Mouse (Mus musculus) right cerebral cortex, adult 18-20 months (tissue): Measurements from ENCODE around the gene Ttc39d.
A peak's percentile ranks its signal among the peaks of the same experiment; 100 is the strongest.
"Not testable (repeated sequence)": the region's sequence is repeated elsewhere in the genome, so short reads cannot be mapped to it uniquely, and the experiment has no call there.

Experiments
- DNase-seq: peaks from one replicate; pipeline ENCODE4 v3.0.0; 2022; ENCODE audit warnings: mixed read lengths

The Ttc39d gene

DNA sequence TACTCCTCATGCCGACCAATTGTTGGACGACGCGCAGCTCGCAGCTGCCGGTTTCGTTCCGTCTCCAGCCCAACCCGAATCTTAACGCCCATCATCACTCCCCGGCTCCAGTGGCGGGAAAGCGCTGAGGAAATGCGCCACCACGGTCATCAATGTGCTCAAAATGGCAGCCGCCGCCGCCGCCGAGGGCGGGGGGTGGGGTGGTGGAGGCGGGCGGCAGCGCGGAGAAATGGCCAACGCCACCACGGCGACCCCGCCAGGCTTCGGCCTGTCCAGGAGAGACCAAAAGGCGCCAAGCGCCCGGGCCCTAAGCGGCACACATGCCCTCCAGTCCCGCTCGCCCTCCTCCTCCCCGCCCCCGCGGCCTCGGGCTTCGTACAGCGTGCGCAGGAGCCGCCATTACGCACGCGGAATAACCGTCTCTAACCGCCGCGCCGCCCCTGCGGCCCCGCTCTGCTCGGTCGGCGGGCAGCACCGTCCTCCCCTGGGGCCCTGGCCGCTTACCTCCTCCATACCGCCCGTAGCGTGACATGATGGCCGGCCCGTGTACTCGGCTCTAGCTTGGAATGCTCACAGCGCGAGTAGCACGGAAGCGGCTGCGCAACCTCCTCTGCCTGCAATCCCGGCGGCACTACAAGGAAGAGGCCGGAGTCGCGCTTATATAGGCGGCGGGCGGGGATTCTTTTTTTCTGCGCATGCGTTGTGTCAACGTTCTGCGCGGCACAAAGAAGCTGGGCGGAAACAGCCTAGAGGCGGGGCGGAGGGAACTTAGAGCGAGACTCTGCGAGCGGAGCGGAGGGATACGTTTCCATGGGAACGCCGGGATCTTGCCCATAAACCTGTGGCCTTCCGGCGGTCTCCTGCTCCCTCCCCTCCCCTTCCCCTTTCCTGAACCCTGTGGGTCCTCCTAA, at the start of gene Ttc39d, which contains the start of gene Srsf7:
Gene Ttc39d, plus strand, starts transcription at position 790 of the 911 bp plus-strand sequence.
Gene Srsf7, minus strand, starts transcription at position 637 of the 911 bp plus-strand sequence.
- DNase-seq: peak; percentile 98

DNA sequence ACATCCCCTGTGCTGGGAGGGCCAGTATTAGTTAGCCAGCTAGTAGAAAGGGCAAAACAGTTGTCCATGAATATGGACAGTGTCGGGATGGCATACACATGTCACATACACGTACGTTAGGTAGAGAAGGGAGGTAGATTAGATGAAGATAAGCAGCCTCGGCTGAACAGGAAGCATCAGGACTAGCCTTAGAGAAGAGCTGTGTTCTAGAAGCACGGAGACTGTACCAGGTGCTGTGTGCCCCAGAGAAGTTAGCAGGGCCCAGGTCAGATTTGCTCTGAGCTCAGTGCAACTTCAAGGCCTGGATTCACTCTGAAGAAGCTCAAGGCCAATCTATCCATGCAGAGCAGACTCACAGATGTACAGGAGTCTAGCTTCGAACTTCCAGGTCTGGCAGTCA, 49.8 kb upstream of the Ttc39d start:
- no peak for DNase-seq

DNA sequence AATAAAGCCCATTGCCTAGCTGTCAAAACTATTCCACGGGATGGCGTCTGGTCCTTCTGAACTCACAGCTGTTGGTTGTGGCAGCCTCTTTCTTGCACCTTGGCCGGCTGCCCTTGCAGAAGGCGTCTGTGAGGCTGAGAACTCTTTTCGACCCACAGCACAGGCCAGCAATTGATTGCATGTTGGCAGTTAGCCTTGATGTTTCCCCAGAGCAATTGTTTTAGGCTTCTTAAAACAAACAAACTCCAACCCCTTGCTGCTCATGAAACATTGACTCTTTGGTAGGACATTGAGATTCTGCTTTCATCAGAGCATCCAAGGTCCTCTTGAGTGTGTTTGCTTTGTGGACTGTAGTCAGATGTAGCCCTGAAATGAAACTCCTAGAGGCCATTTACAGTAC, 46.8 kb upstream of the Ttc39d start:
- DNase-seq: peak; percentile 68

DNA sequence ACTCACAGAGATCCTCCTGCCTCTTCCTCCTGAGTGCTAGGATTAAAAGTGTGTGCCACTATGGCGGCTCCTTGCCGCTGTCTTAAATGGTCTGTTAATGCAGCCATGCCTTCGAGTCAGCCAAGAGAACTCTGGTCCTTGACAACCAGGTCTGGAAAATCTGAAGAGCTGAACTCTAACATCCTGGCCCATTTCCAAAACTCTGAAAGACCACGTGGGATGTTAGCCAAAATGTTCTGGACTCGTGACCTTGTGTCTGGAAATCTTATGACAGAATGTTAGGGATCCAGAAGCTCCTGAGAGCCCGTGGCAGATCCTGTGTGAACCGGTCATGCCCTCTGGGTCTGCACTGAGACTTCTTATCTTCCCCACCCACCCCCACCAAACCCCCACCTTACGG, 43.3 kb upstream of the Ttc39d start:
- no peak for DNase-seq

DNA sequence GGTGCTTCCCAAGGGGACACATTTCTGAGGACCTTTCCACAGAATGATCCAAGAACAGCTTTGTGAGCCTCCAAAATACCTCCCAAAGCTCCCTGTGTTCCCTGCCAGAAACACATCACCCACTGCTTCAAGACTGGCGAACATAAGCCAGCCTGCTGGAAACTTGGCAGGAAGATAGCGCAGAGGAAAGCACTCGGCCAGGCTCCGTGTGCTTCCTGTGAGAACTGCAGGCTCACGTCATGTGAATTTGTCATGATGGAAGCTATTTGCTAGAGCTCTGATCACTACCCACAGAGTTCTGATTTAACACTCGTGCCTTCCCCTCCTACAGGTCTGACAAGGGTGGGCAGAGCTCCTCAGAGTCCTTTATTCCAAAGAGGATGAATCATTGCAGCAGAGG, 41.5 kb upstream of the Ttc39d start:
- DNase-seq: peak; percentile 91

DNA sequence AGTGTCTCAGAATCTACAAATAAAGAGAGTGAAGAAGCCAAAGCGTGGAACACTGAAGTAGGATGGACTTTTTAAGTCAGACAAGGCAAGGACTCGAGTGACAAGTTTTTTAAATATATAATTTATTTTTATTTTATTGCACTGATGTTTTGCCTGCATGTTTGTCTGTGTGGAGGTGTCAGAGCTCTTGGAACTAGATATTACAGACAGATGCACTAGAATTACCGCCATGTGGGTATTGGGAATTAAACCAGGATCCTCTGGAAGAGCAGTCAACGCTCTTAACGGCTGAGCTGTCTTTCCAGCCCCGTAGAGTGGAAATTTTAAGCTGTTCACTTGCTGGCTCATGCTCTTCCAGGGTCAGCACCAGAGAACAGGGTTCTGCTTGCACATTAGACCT, 40.9 kb upstream of the Ttc39d start:
- DNase-seq: peak; percentile 31

DNA sequence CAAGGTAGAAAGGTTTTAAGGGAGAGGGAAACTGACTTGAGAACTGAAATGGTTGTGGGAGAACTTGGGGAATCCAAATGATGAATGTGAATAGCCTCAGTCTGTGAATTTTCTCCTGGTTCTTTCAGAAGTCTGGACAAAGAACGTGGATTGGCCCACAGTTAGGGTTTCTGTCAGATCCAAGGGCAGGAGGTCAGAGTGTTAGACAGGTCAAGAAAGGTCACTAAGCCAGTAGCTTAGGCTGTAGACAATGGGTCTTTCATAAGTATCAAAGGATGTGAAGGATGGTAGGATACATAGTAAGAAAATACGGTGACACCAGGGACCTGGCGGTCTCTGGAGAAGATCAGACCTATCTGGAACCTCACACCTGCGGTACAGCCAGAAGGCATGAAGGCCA, 39.8 kb upstream of the Ttc39d start:
- no peak for DNase-seq

DNA sequence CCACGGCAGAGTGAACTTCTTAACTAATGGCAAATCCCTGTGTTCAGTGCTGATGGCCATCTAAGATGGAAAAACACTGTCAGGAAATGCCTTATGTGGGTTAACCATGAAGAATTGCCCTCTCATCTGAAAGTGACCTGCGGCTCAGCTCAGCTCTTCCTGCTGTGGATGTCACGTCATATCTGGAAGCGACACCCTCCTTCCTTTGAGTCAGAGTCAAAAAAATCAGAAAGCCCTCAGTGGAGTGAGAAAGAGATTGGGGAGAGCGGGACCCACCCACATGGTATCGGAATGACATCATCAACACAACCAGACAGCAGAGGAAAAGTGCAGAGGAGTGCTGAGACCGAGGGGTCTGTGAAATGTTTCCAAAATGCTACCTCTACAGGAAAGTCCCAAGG, 39.4 kb upstream of the Ttc39d start:
- peak; percentile 68 for DNase-seq

DNA sequence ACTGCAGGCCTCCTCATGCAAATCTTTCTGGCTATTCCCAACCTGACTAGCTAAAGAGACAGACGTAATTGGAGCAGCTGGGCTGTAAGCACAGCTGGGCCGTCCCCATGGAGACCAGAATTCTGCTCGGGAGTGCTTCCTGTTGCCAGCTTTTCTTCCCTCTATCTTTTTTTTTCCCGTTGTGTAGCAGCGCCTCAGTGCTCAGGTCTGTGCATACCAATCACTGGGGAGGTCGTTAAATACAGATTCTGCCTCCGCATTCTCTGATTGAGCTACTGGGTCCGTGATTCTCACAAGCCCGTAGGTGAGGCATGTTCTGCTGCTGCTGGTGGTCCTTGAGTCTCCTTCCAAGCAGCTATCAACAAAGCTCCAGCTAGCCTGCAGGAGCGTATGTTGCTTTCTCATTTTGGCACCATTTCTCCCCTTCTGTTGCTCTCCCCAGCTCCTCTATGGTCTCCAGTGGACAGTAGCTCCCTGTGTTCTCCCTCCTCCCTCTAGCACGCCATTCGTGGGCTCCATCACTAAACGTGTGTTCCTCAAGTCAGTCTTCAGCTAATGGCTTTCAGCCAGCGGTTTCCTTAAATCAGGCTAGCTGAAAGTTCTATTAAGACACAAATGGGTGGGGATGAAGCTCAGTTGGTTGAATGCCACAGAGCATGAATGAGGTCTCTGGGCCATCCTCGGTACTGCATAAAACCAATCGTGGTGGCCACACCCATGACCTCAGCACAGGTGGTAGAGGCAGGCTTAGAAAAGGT, 38.7 kb upstream of the Ttc39d start:
- DNase-seq: peak; percentile 79

DNA sequence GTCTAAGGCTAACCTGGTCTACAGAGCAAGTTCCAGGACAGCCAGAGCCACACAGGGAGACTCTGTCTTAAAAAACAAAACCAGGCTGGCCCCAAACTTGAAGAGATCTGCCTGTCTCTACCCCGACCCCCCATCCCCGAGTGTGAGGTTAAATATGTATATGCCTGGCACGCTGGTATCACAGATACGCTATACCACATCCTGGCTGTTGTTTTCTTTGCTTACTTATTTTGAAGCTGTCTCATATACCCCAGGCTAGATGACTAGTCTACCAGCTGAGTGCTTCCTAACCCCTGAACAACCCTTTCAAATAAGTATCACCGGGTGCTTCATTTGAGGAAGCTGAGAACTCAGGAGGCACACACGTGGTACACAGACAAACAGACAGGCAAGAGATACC, 37.5 kb upstream of the Ttc39d start:
- DNase-seq: no peak

DNA sequence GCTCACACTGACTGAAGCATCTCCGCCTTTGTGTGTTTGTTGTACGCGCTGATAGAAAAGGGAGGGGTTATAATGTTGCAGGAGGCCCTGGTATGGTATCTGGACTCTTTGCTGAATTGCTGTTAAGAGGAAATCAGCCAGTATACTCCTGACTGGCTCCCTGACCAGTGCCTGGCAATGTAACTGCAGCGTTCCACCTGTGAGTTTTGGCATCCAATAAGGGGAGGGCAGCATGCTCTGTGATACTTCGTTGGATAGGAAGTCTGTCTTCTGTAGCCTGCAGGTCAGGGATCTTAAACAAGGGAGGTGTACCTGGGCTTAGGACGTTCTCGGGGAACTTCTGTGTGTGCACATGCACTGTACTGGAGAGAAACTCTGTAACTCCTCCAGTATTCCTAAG, 36.3 kb upstream of the Ttc39d start:
- no peak for DNase-seq

DNA sequence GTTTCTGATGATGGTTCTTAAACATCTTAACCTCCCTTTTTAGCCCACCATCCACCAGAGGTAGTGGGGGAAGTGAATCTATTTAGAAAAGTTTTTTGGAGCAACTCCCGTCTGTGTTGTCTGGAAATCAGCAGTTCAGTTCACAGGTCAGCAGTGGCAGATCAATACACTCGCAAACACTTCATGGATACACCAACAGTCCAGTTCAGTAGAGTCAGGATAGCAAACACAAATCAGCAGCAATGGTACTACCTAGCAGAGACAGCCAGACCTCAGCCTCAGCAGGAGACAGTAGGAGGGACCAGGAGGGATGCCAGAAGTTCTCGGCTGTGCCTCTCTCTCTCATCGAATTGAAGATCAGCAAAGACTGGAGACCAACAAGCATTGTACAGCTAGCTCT, 35.3 kb upstream of the Ttc39d start:
- DNase-seq: no peak

DNA sequence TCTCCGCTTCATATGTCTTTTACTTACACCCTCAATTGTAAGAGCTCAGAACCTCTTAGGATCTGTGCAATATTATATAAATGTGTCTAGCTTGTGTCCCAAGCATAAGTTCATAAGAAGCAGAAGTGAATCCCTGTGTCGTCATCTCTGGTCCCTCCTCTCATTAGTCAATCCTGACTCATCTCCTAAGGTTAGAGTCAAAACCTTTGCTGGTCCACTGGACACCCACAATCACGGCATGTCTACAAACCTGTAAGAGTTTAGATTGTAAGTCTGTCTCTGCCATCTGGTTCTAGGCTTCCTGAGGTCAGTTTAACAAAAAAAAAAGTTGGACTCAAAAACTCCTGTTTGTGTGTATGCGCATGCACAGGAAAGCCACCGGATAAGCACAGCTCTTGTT, 34.5 kb upstream of the Ttc39d start:
- DNase-seq: no peak

DNA sequence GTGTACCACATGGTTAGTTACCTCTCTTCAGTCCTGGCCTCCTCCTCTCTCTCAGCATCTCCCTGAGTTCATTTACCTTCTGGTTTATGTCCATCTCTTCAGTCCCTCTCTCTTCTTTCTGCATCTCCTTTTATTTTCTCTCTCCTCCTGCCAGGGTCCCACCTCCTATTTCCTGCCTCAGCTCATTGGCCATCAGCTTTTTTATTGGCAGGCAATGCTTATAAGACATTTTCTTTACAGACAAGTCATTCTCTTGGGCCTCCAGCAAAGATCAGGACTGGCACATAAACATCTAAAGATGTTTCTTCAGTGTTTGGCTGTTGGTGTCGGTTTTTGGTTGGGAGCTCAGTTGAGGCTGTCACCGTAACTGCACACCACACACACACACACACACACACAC, 33.6 kb upstream of the Ttc39d start:
- DNase-seq: no peak

DNA sequence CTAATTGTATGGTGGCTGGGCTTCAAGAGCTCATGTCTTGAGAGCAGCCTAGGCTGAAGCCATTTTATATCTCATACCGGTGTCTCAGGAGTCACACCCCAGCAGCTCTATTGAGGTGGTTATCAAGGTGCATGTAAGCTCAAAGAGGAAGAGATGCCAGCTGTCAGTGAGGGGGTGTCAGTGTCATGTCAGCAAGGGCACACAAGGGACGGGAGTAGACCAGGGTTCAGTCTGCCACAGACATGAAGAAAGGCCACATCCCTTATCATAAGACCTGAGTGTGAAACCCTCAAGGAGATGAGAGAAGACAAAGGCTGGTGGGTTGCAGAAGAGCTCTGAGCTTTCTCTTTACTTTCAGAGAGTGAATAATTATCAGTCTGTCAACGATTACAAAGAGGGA, 33.1 kb upstream of the Ttc39d start:
- DNase-seq: no peak

DNA sequence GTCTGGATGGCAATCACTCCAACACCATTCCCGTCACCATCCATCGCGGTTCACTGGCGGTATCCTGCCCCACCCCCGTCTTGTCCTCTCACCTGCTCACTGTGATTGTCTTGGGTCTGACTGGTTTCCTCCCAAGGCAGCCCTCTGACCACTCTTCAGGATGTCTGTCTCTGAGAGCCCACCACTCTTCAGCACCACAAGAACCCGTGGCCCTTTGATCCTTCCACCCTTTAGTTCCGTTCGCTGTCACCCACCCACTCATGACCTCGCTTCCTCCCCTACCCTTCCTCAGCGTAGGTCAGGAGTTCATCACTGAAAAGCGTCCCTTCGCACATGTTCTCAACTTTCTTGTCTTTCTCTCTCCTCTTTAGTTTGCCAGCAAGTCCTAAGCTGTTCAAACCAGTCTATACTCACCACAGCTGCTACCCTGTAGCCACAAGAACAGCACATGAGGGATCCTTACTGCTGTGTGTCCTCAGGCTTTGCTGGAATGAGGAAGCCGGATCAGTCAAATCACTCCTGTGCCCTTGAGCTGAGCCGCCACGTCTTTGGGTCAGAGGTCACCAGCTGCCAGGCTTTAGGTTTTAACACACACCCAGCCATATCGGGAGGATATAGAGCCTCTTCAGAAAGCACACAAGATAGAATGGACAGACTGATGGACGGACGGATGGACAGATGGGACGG, 32.4 kb upstream of the Ttc39d start:
- DNase-seq: no peak

DNA sequence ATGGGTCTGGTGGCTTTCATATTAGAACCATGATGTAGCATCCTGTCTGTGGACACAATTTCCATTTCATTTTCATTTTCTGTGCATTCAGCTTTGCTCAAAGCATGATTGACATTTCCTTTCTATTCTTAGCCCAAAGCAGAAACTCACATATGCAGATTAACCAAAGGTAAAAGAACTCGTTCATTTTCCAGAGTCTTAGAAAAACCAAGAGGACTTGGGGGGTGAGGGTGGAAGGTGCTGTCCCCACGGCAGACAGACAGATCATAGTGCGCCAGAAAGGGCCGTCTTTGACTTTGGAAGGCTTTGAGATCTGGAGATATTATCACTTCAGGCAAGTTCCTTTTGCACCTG, 31.9 kb upstream of the Ttc39d start:
- DNase-seq: no peak

DNA sequence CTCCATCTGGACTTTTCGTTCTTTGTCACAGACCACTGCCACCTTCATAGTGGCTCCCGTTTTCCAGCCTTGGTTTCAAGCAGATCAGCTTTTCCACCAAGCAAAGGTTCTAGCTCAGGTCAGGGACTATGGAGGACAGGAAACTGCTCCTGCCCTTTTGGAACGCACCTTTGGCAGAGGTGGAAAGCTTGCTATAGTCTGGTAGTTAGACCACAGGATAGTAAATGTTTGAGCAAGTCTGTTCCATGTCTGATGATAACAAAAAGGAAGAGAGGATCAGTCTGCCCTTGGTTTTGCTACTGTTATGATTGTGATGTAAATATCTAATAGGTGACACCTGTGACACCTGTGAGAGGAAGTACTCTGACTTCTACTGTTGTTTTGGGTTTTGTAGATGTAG, 31.3 kb upstream of the Ttc39d start:
- no peak for DNase-seq

DNA sequence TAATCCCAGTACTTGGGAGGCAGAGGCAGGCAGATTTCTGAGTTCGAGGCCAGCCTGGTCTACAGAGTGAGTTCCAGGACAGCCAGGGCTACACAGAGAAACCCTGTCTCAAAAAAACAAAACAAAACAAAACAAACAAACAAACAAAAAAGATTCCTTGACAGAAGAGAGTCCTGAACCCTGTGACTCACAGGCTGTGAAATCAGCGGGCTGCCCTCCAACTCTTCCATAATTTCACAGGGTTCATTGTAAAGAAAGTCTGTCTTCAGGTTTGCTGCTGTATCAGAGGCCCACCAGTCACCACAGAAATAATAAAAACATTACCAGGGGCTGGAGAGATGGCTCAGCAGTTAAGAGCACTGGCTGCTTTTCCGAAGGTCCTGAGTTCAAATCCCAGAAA, 28.4 kb upstream of the Ttc39d start:
- not testable (repeated sequence) for DNase-seq

DNA sequence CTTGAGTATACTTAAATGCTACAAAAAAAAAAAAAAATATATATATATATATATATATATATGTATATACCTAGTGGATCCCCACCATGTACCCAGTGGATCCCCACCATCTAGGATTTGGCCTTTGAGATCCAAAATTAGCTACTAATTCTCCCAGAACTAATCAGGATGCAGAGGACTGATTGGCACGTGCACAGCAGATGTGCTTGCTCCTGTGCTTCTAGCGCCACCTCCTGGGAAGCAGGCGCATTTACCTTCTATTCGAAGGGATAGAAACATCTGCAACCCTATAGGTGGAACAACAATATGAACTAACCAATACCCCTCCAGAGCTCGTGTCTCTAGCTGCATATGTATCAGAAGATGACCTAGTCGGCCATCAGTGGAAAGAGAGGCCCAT, 27.3 kb upstream of the Ttc39d start:
- peak; percentile 73 for DNase-seq

DNA sequence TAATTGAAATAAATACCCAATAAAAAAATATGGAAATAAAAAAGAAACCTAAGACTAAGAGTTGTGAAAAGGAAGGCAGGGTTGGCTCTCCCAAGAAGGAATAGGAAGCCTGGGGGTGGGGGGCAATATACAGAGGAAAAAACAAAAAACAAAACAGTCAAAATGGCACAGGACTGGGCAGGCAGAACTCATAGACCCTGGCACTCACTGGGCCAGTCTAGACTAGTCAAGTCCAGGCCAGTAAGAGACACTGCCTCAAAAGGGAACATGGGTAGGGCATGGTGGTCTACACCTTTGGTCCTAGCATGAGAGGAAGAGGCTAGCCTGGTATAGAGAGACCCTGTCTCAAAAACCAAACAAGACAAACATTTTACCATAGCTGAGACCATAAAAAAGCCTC, 26.8 kb upstream of the Ttc39d start:
- no peak for DNase-seq

DNA sequence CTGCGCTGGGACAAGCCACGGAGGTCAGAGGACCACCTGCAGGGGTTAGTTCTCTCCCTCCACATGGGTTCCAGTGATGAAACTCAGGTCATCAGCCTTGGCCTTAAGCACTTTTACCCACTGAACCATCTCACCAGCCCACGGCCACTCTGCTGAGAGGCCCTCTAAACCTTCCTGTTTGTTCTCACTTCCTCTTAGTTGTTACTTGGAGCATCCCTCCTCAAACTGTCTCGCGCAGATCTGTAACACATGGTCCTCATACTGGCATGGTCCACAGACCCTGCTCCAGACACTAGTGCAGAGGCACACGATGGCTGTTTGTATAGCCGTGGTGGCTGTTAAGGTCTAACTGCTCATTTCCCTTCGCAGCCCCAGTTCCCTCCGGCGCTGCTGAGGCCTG, 23.6 kb upstream of the Ttc39d start:
- no peak for DNase-seq

DNA sequence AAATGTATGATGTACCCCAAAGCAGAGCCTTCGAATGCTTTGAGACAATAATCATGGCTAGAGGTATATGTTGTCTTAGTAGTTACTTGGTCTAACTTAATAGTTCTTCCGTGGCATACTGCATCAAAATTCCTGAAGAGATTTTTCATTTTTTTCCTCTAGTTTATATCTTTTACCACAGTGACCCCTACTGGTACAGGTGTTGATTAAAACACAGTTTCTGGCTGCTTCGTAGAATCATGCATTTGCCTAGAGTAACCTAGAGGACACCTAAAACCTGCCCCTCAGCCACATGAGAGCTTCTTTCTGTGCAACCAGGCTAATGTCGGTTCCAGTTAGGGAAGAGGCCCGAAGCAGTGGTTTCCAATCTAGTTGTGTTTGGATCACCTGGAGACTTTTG, 14.2 kb upstream of the Ttc39d start:
- DNase-seq: no peak
